Mouse (Mus musculus) forebrain, embryonic 16.5 days (tissue): ENCODE measurements around the gene Ssna1. TPM values are rescaled to one million over a fixed set of nuclear protein-coding genes. Genes with fewer than 3 reads are reported as not detected.
"Not testable (repeated sequence)": the region's sequence is repeated elsewhere in the genome, so short reads cannot be mapped to it uniquely, and the experiment has no call there.

ENCODE experiments used
- ATAC-seq: fragments of 200-750 bp; cut with Nextera tagmentation; 2 replicates; pipeline ENCODE4 v1.8.0; 2017; ENCODE audit warnings: mild to moderate bottlenecking, moderate library complexity
- H3K27ac ChIP-seq: fragments of 300-500 bp; sonication (generic); 2 replicates; pipeline ENCODE4 v1.5.1; 2014; ENCODE audit warnings: low read length, control low read depth
- H3K27me3 ChIP-seq: fragments of 300-500 bp; sonication (generic); replicated peaks from 2 replicates; pipeline ENCODE4 v1.6.1; 2014; ENCODE audit warnings: low read length; ENCODE audit not compliant: control insufficient read depth, insufficient read depth
- H3K36me3 ChIP-seq: fragments of 300-500 bp; sonication (generic); 2 replicates; pipeline ENCODE4 v1.6.1; 2014; ENCODE audit not compliant: control insufficient read depth, insufficient read depth
- H3K4me1 ChIP-seq: fragments of 300-500 bp; sonication (generic); replicated peaks from 2 replicates; pipeline ENCODE4 v1.6.1; 2014; ENCODE audit warnings: low read length; ENCODE audit not compliant: control insufficient read depth, insufficient read depth
- H3K4me2 ChIP-seq: fragments of 300-500 bp; sonication (generic); 2 replicates; pipeline ENCODE4 v1.6.1; 2014; ENCODE audit warnings: mild to moderate bottlenecking, low read length, control low read depth
- H3K4me3 ChIP-seq: fragments of 300-500 bp; sonication (generic); replicated peaks from 2 replicates; pipeline ENCODE4 v1.5.1; 2014; ENCODE audit warnings: mild to moderate bottlenecking, low read length, control low read depth
- H3K9ac ChIP-seq: fragments of 300-500 bp; sonication (generic); replicated peaks from 2 replicates; pipeline ENCODE4 v1.6.1; 2014; ENCODE audit warnings: low read depth, low read length, control low read depth
- H3K9me3 ChIP-seq: fragments of 300-500 bp; sonication (generic); 2 replicates; pipeline ENCODE4 v1.6.1; 2016; ENCODE audit warnings: low read length; ENCODE audit not compliant: control insufficient read depth
- WGBS: fragments of 180-500 bp; shearing (Covaris S2); extraction: QIAGEN DNeasy Blood & Tissue Kit; methylation state at CpG from one replicate; pipeline ENCODE4 v1.1.7; 2014; 5-methylcytosine and 5-hydroxymethylcytosine counted together
- polyA plus RNA-seq: library from polyadenylated mRNA; unstranded; fragments of >200 nt; fragmentation: Nextera tagmentation; extraction: Ambion mirVana; gene quantifications from 2 replicates; pipeline ENCODE4 v1.2.1, GENCODE M21; 2015

Gene Ssna1
- polyA plus RNA-seq, 1 experiment from 2014 or later, result 204 TPM

GRCm38 (mm10) chr2:25264851-25265250, 7.4 kb downstream of the Ssna1 start:
- H3K27ac ChIP-seq, result no peak overlapping the region
- no peaks in the 10 kb centered on the region for H3K36me3 ChIP-seq
- H3K27me3 ChIP-seq, result no peaks in the 10 kb centered on the region; the same call in 1 of the 2 replicates
- H3K9me3 ChIP-seq, result no peaks in the 10 kb centered on the region
- WGBS, result 80% methylated on average over 3 of the region's 3 CpGs
- no peak for ATAC-seq
- H3K4me3 ChIP-seq, result no peak overlapping the region
- H3K9ac ChIP-seq, result 0 out of 2 replicates have a peak overlapping the region, but pooled peaks have one; percentile 0
- peaks cover 50% of the 10 kb centered on the region for H3K4me1 ChIP-seq
- H3K4me2 ChIP-seq, result peak overlapping the region; percentile 12

DNA sequence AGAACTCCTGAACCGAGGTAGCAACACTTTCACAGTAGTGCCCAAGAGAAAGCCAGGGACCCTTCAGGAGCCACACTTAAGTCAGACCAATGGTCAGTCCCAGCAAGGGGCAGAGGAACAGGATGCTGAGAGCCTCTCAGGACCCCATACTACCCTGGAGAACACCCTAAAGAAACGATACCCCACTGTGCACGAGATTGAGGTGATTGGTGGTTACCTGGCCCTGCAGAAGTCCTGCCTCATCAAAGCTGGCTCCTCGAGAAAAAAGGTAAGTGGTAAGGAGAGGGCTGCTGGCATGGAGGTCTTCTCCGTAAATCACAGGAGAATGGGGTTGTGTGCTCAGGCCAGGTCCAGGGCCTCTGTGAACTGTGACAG, 8.0 kb downstream of the Ssna1 start:
- peaks cover 50% of the 10 kb centered on the region for H3K4me1 ChIP-seq
- H3K9me3 ChIP-seq, result no peaks in the 10 kb centered on the region
- H3K36me3 ChIP-seq, result no peaks in the 10 kb centered on the region
- no peak overlapping the region for H3K27ac ChIP-seq
- H3K27me3 ChIP-seq, result no peaks in the 10 kb centered on the region; the same call in 1 of the 2 replicates
- ATAC-seq, result no peak
- peak overlapping the region; percentile 99 for H3K4me2 ChIP-seq
- H3K9ac ChIP-seq, result no peak overlapping the region
- H3K4me3 ChIP-seq, result 0 out of 2 replicates have a peak overlapping the region, but pooled peaks have one; percentile 1
- WGBS, result 77% methylated on average over 5 of the region's 5 CpGs

- peaks cover 50% of the 10 kb centered on the region for H3K4me1 ChIP-seq
Observed at GRCm38 (mm10) chr2:25263623-25264285, 8.5 kb downstream of the Ssna1 start.

DNA sequence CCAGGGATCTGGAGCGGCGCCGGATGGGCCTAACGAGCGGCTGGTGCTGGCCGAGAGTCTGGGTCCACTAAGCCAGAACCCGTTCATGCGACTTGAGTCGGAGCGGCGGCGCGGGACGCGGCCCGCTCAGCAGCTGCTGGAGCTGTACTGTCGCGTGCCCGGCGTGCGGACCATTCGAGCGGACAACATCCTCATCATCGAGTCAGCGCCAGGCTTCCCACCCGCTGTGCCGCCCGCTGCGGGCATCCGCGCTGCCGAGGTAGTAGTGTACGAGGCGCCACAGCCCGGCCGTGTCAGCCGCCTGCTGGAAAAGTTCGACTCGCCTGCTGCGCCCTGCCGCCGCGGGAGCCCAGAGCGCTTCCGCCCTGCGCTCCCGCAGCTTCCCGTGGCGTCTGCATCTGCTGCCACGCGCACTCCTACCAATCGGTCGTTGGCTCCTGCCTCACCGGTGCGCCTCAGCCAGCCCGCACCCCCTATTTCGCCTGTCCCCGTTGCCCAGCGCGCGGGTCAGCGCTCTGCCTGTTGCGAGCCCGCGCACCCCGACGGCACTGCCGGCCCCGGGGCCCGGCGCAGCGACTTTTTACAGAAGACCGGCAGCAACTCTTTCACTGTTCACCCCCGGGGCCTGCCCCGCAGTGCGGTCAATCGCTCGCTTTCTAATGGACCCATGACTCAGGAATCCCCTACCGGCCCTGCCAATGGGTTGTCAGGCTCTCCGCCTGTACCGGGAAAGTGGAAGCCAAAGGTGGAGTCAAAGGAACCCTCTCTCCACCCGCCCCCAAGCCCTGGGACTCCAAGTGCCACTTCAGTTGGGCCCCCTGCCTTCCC, 9.2 kb downstream of the Ssna1 start:
- ATAC-seq, result peak; percentile 32
- H3K36me3 ChIP-seq, result no peaks in the 10 kb centered on the region
- peak overlapping the region; percentile 67 for H3K4me3 ChIP-seq
- H3K9me3 ChIP-seq, result no peaks in the 10 kb centered on the region
- H3K27me3 ChIP-seq, result no peaks in the 10 kb centered on the region; the same call in 1 of the 2 replicates
- H3K9ac ChIP-seq, result peak overlapping the region; percentile 74
- H3K4me2 ChIP-seq, result peak overlapping the region; percentile 99
- H3K27ac ChIP-seq, result peak overlapping the region; percentile 48
- WGBS, result under 1% methylated on average over 79 of the region's 82 CpGs
- H3K4me1 ChIP-seq, result peaks cover 50% of the 10 kb centered on the region

More at GRCm38 (mm10) chr2:25263623-25264285, 8.5 kb downstream of the Ssna1 start:
- Histone ChIP-seq H3K4me2 (peak overlapping the region; percentile 99), H3K36me3 (no peaks in the 10 kb centered on the region), H3K27me3 (no peaks in the 10 kb centered on the region; the same call in 1 of the 2 replicates), H3K9ac (peak overlapping the region; percentile 74), H3K9me3 (no peaks in the 10 kb centered on the region), H3K27ac (no peak overlapping the region), H3K4me3 (peak overlapping the region; percentile 67)
- 18% methylated on average over 12 of the region's 12 CpGs for WGBS
- ATAC-seq, result no peak

DNA sequence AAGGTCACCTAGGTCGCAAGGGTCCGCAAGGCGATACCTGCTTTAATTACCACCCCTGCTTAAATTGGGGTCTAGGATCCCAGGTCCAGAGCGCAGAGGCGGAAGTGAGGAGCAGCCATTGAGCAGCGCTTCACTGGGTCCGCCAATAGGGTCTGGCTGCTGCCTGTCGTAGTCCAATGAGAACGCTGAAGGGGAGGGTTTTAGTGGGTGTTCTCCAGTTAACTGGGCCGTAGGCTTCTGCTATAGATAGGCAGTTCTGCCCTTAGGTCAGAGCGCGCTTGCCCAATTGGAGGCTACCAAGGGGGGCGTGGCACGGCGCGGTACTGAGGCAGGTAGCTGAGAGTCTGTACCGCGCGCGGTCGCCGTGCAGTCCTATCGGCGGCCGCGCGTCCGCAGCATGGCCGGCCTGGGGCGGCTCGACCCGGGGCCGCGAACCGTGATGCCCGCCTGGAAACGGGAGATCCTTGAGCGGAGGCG, 9.9 kb downstream of the Ssna1 start, which contains the start of gene Tprn:
Gene Tprn (plus strand): TSS at position 328 of the 477 bp plus-strand sequence.
- H3K36me3 ChIP-seq, result no peaks in the 10 kb centered on the region
- H3K4me2 ChIP-seq, result peak within 1 kb of the TSS; percentile 99
- peak within 1 kb of the TSS; percentile 67 for H3K4me3 ChIP-seq
- no peaks in the 10 kb centered on the region; the same call in 1 of the 2 replicates for H3K27me3 ChIP-seq
- H3K4me1 ChIP-seq, result peaks cover 47% of the 10 kb centered on the region
- H3K9ac ChIP-seq, result peak within 1 kb of the TSS; percentile 74
- H3K9me3 ChIP-seq, result no peaks in the 10 kb centered on the region
- ATAC-seq, result peak; percentile 99
- H3K27ac ChIP-seq, result peak within 1 kb of the TSS; percentile 70
- WGBS, result under 1% methylated on average over 39 of the region's 39 CpGs

DNA sequence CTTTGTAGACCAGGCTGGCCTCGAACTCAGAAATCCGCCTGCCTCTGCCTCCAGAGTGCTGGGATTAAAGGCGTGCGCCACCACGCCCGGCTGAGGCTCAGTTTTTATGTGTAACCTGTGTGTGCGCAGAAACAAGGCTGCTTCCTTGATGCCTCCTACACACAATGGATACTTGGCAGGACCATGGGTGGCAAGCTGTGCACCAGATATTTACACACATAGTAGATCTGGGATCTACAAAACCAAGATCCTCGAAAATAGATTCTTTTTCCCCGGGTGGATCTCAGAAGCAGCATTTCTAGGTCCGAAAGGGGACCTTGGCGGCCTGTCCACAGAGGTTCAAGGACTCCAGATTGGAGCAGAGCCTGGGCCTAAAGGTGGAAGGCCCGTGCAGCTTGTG, 10.4 kb downstream of the Ssna1 start:
- H3K27me3 ChIP-seq, result no peaks in the 10 kb centered on the region; the same call in 1 of the 2 replicates
- peak overlapping the region; percentile 70 for H3K27ac ChIP-seq
- 48% methylated on average over 12 of the region's 12 CpGs for WGBS
- peak overlapping the region; percentile 99 for H3K4me2 ChIP-seq
- ATAC-seq, result 0 out of 2 replicates have a peak, but pooled peaks have one; percentile 1
- peaks cover 46% of the 10 kb centered on the region for H3K4me1 ChIP-seq
- peak overlapping the region; percentile 62 for H3K9ac ChIP-seq
- H3K36me3 ChIP-seq, result no peaks in the 10 kb centered on the region
- H3K9me3 ChIP-seq, result no peaks in the 10 kb centered on the region
- H3K4me3 ChIP-seq, result peak overlapping the region; percentile 67

- Histone ChIP-seq H3K4me3 (no peak overlapping the region), H3K9ac (no peak overlapping the region), H3K27me3 (no peaks in the 10 kb centered on the region; the same call in 1 of the 2 replicates), H3K27ac (no peak overlapping the region), H3K36me3 (no peaks in the 10 kb centered on the region), H3K4me1 (peaks cover 34% of the 10 kb centered on the region), H3K9me3 (no peaks in the 10 kb centered on the region), H3K4me2 (no peak overlapping the region)
- ATAC-seq, result no peak
- 50% methylated on average over 2 of the region's 2 CpGs for WGBS
Observed at GRCm38 (mm10) chr2:25258887-25259286, 13.4 kb downstream of the Ssna1 start.

- H3K4me1 ChIP-seq, result peaks cover 24% of the 10 kb centered on the region
- not testable (repeated sequence) for H3K4me2 ChIP-seq, ATAC-seq, H3K9me3 ChIP-seq, H3K27ac ChIP-seq, H3K36me3 ChIP-seq, H3K9ac ChIP-seq, H3K4me3 ChIP-seq, H3K27me3 ChIP-seq
- WGBS, result 87% methylated on average over 5 of the region's 5 CpGs
Observed at GRCm38 (mm10) chr2:25257250-25257649, 15.0 kb downstream of the Ssna1 start.
